Mouse (Mus musculus) neural tube, embryonic 11.5 days (tissue): ENCODE measurements at regions not wholly inside any gene's neighbourhood (a gene's known extent, or its start where the extent isn't known, plus 50 kb on each side); places are given as distances from the start of the nearest gene placed in this dataset.

Source experiments
- ATAC-seq: fragments of 200-750 bp; cut with Nextera tagmentation; 2 replicates; pipeline ENCODE4 v1.8.0; 2017; ENCODE audit warnings: moderate number of reproducible peaks, mild to moderate bottlenecking, moderate TSS enrichment, moderate library complexity; ENCODE audit not compliant: insufficient read depth, low FRiP score, low TSS enrichment
- DNase-seq: peaks from one replicate; pipeline ENCODE4 v3.0.0-alpha.2; 2015; ENCODE audit warnings: low spot score
- H3K27ac ChIP-seq: fragments of 300-500 bp; sonication (generic); 2 replicates; pipeline ENCODE4 v1.5.1; 2014; ENCODE audit warnings: low read depth, mild to moderate bottlenecking, low read length
- H3K27me3 ChIP-seq: fragments of 300-500 bp; sonication (generic); 2 replicates; pipeline ENCODE4 v1.6.1; 2014; ENCODE audit warnings: mild to moderate bottlenecking, low read length, mixed read lengths; ENCODE audit not compliant: control insufficient read depth, insufficient read depth
- H3K36me3 ChIP-seq: fragments of 300-500 bp; sonication (generic); 2 replicates; pipeline ENCODE4 v1.6.1; 2014; ENCODE audit warnings: mild to moderate bottlenecking, low read length, moderate library complexity, mixed read lengths; ENCODE audit not compliant: control insufficient read depth, insufficient read depth
- H3K4me1 ChIP-seq: fragments of 300-500 bp; sonication (generic); 2 replicates; pipeline ENCODE4 v1.6.1; 2014; ENCODE audit warnings: low read length, mixed read lengths; ENCODE audit not compliant: control insufficient read depth, insufficient read depth
- H3K4me2 ChIP-seq: fragments of 300-500 bp; sonication (generic); 2 replicates; pipeline ENCODE4 v1.6.1; 2014; ENCODE audit warnings: low read depth, mild to moderate bottlenecking, moderate library complexity
- H3K4me3 ChIP-seq: fragments of 300-500 bp; sonication (generic); 2 replicates; pipeline ENCODE4 v1.5.1; 2014; ENCODE audit warnings: low read depth, low read length
- H3K9ac ChIP-seq: fragments of 300-500 bp; sonication (generic); 2 replicates; pipeline ENCODE4 v1.6.1; 2014; ENCODE audit warnings: mild to moderate bottlenecking, low read length
- H3K9me3 ChIP-seq: fragments of 300-500 bp; sonication (generic); 2 replicates; pipeline ENCODE4 v1.6.1; 2016; ENCODE audit warnings: low read length; ENCODE audit not compliant: control insufficient read depth
- WGBS: fragments of 180-500 bp; shearing (Covaris S2); extraction: QIAGEN DNeasy Blood & Tissue Kit; methylation state at CpG from one replicate; pipeline ENCODE4 v1.1.7; 2014; 5-methylcytosine and 5-hydroxymethylcytosine counted together

GRCm38 (mm10) chr3:21218936-21219335 is 852.0 kb upstream of the Agtr1b start:
- Histone ChIP-seq H3K4me2 (no peak overlapping the region), H3K27me3 (no peaks in the 10 kb centered on the region), H3K36me3 (no peaks in the 10 kb centered on the region), H3K4me1 (no peaks in the 10 kb centered on the region), H3K4me3 (no peak overlapping the region), H3K9ac (no peak overlapping the region), H3K27ac (no peak overlapping the region), H3K9me3 (no peaks in the 10 kb centered on the region)
- WGBS = 88% methylated on average over 1 of the region's 1 CpGs
- DNase-seq (no peak), ATAC-seq (no peak)

DNA sequence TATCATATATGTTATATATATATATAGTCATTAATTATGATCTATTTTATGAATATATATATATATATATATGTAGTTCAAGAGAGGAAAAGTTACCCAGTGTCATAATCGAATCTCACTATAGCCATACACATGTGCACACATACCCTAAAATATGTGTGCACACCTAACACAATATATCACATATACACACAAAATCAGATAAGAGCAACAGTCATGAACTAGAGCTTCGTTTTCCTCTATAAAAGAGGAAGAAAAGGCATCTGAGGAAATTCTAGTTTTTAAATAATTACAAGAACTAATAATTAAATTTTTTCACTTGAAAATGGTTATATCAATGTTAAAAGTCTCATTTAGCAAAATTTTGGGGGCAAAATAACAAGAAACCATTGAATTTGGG is 835.3 kb upstream of the Tbl1xr1 start:
- 85% methylated on average over 2 of the region's 2 CpGs for WGBS
- H3K4me3 ChIP-seq = no peak overlapping the region
- DNase-seq = no peak
- no peaks in the 10 kb centered on the region for H3K4me1 ChIP-seq
- H3K9me3 ChIP-seq = no peaks in the 10 kb centered on the region
- no peak for ATAC-seq
- no peaks in the 10 kb centered on the region for H3K27me3 ChIP-seq
- no peak overlapping the region for H3K27ac ChIP-seq
- no peaks in the 10 kb centered on the region for H3K36me3 ChIP-seq
- no peak overlapping the region for H3K9ac ChIP-seq
- no peak overlapping the region for H3K4me2 ChIP-seq

GRCm38 (mm10) chr3:21256129-21256760 is 820.2 kb upstream of the Tbl1xr1 start:
- no peaks in the 10 kb centered on the region for H3K36me3 ChIP-seq
- 96% methylated on average over 1 of the region's 1 CpGs for WGBS
- H3K4me3 ChIP-seq = no peak overlapping the region
- no peaks in the 10 kb centered on the region for H3K4me1 ChIP-seq
- no peak for ATAC-seq
- no peak for DNase-seq
- no peak overlapping the region for H3K9ac ChIP-seq
- H3K9me3 ChIP-seq = no peaks in the 10 kb centered on the region
- H3K27me3 ChIP-seq = no peaks in the 10 kb centered on the region
- no peak overlapping the region for H3K27ac ChIP-seq
- H3K4me2 ChIP-seq = no peak overlapping the region

DNA sequence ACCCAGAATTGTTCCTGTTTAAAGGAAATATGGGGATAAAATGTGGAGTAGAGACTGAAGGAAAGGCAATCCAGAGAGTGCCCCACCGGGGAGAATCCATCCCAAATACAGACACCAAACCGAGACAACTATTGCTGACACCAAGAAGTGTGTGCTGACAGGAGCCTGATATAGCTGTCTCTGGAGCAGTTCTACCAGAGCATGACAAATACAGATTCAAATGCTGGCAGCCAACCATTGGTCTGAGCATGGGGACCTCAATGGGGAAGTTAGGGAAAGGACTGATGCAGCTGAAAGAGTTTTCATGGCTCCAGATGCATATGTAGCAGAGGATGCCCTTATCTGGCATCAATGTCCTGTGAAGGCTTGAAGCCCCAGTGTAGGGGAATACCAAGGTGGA is 813.1 kb upstream of the Tbl1xr1 start:
- H3K9ac ChIP-seq = no peak overlapping the region
- 93% methylated on average over 2 of the region's 2 CpGs for WGBS

DNA sequence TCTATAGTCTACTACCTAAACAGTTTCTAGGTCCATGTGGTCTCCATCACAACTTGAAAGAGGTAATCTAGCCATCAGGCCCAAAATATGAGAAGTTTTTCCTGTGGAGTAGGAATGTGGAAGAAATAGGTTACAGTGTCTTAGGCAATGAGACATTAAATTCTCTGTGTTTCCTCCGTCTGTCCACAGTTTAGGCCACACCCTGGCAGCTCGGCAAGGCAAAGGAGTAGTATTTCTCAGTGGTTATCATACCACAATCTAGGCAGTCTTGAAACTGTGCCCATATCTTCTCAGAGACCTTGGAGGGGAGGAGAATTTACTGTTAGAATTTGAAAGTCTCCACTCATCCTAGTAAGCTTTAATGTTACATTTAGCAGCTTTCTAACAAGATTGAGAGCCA is 811.0 kb upstream of the Tbl1xr1 start:
- Histone ChIP-seq H3K9ac (no peak overlapping the region), H3K27me3 (no peaks in the 10 kb centered on the region), H3K9me3 (no peaks in the 10 kb centered on the region), H3K4me1 (no peaks in the 10 kb centered on the region), H3K4me3 (no peak overlapping the region), H3K27ac (no peak overlapping the region), H3K4me2 (no peak overlapping the region), H3K36me3 (no peaks in the 10 kb centered on the region)
- 76% methylated on average over 2 of the region's 2 CpGs for WGBS
- no peak for ATAC-seq
- no peak for DNase-seq

More for the DNA sequence above, 813.1 kb upstream of the Tbl1xr1 start:
- DNase-seq (no peak), ATAC-seq (no peak)
- no peaks in the 10 kb centered on the region for H3K27me3 ChIP-seq
- no peak overlapping the region for H3K4me2 ChIP-seq
- H3K4me1 ChIP-seq = no peaks in the 10 kb centered on the region
- no peak overlapping the region for H3K27ac ChIP-seq
- no peaks in the 10 kb centered on the region for H3K36me3 ChIP-seq
- no peak overlapping the region for H3K4me3 ChIP-seq
- H3K9me3 ChIP-seq = no peaks in the 10 kb centered on the region

DNA sequence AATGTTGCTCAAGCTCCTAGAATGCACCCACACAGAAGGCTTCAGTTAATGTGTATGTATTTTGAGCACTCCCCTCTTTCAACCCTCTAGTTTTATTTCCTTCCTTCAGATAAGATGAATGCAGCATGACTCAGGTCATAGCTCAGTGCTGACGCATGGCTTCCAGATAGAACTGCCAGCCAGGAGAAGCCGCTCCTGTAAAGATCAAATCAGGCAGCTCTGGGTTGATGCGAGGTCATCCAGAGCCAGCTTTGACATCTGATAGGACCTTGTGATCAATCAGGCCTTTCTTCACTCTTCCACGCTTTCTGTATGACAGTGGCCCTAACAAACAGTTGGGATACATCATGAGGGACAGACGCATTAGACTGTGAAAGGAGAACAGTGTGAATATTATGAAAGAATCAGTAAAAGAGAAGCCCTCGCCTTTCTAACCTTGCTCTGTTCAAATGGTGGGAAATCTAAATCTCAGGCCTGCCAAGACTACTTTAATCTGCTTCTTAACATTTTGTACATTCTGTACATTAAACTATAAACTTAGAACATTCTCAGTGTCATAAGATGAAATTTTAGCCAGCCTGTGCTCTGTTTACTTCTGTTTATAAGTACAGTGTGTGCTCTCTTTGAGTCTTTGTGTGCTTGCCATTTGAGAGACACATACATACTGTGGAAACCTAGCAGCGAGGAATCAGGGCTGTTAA is 807.9 kb upstream of the Tbl1xr1 start:
- Histone ChIP-seq H3K4me3 (no peak overlapping the region), H3K4me1 (no peaks in the 10 kb centered on the region), H3K36me3 (no peaks in the 10 kb centered on the region), H3K9me3 (no peaks in the 10 kb centered on the region), H3K27ac (no peak overlapping the region), H3K9ac (no peak overlapping the region), H3K4me2 (no peak overlapping the region), H3K27me3 (no peaks in the 10 kb centered on the region)
- whole genome bisulfite sequencing = 81% methylated on average over 7 of the region's 7 CpGs
- DNase-seq (no peak), ATAC-seq (no peak)

- Histone ChIP-seq H3K9me3 (no peaks in the 10 kb centered on the region), H3K4me2 (no peak overlapping the region), H3K27me3 (no peaks in the 10 kb centered on the region), H3K4me1 (no peaks in the 10 kb centered on the region), H3K27ac (no peak overlapping the region), H3K4me3 (no peak overlapping the region), H3K9ac (no peak overlapping the region), H3K36me3 (no peaks in the 10 kb centered on the region)
- DNase-seq = no peak
- no peak for ATAC-seq
- WGBS = 85% methylated on average over 2 of the region's 2 CpGs
Observed at GRCm38 (mm10) chr3:21269130-21269440, 807.4 kb upstream of the Tbl1xr1 start.

GRCm38 (mm10) chr3:21270788-21271187 is 805.7 kb upstream of the Tbl1xr1 start:
- Histone ChIP-seq H3K4me2 (no peak overlapping the region), H3K9me3 (no peaks in the 10 kb centered on the region), H3K27ac (no peak overlapping the region), H3K4me3 (no peak overlapping the region), H3K4me1 (no peaks in the 10 kb centered on the region), H3K9ac (no peak overlapping the region), H3K27me3 (no peaks in the 10 kb centered on the region), H3K36me3 (no peaks in the 10 kb centered on the region)
- no peak for ATAC-seq
- no peak for DNase-seq
- 91% methylated on average over 3 of the region's 3 CpGs for WGBS

DNA sequence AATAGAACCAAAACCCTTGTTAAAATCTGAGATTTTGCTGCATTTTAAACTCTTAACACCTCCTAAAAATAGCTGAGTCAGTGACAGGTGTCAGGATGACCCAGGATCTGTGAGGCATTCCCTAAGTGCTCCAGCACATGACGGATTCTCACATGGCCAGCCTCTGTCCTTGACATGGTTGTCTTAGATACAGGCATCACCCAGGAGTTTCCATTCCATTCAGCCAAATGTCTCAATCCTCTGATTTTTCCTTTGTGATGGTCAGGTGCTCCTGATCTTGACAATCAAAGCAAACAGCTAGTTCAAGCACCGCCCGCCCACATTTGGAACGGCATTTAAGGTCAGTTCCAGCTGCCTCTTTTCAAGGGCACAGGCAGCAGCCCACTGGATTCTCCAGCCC is 804.2 kb upstream of the Tbl1xr1 start:
- DNase-seq (no peak), ATAC-seq (no peak)
- Histone ChIP-seq H3K9ac (no peak overlapping the region), H3K36me3 (no peaks in the 10 kb centered on the region), H3K27me3 (no peaks in the 10 kb centered on the region), H3K4me2 (no peak overlapping the region), H3K27ac (no peak overlapping the region), H3K9me3 (no peaks in the 10 kb centered on the region), H3K4me1 (no peaks in the 10 kb centered on the region), H3K4me3 (no peak overlapping the region)
- WGBS = 89% methylated on average over 4 of the region's 4 CpGs
